Mouse (Mus musculus) naive thymus-derived CD4-positive, alpha-beta T cell, adult 5 months (primary cell): Measurements from ENCODE around the gene 4930486L24Rik. TPM values are rescaled to one million over a fixed set of nuclear protein-coding genes. Genes with fewer than 3 reads are reported as not detected.

Experiments
- polyA plus RNA-seq: library from polyadenylated mRNA; unstranded; fragments of 100-300 nt; shearing (Covaris generic); gene quantifications from one replicate; pipeline ENCODE4 v1.2.1, GENCODE M21; 2017

The 4930486L24Rik gene
- 2.3 TPM for polyA plus RNA-seq

GRCm38 (mm10) chr13:60864281-60864680 is at the start of gene 4930486L24Rik:
TSS of gene 4930486L24Rik (minus strand) at chr13:60864475.

GRCm38 (mm10) chr13:60904780-60905179 is 40.5 kb upstream of the 4930486L24Rik start, which contains the start of gene Tpbpb:
TSS of gene Tpbpb (minus strand) at chr13:60904880.

GRCm38 (mm10) chr13:60897328-60897727 is 33.1 kb upstream of the 4930486L24Rik start, which contains the start of gene Ctla2b:
TSS of gene Ctla2b (minus strand) at chr13:60897447.

GRCm38 (mm10) chr13:60896794-60897193 is 32.5 kb upstream of the 4930486L24Rik start, which contains the start of gene Gm49392:
TSS of gene Gm49392 (minus strand) at chr13:60896894.

GRCm38 (mm10) chr13:60802749-60803148 is 61.5 kb downstream of the 4930486L24Rik start, which contains the start of gene Ctsll3:
TSS of gene Ctsll3 (minus strand) at chr13:60802849.

Other genes with a start within 250 kb of the 4930486L24Rik start
- gene BC051665, start 78.1 kb downstream of the 4930486L24Rik start, polyA plus RNA-seq = not detected
- not detected for gene Ctsll3, start 61.6 kb downstream of the 4930486L24Rik start, polyA plus RNA-seq
- not detected for gene Gm49392, start 32.4 kb upstream of the 4930486L24Rik start, polyA plus RNA-seq
- 3.7 TPM for gene Ctla2b, start 33.0 kb upstream of the 4930486L24Rik start, polyA plus RNA-seq
- gene Tpbpb, start 40.4 kb upstream of the 4930486L24Rik start, polyA plus RNA-seq = not detected
- gene Gm49393, start 71.1 kb upstream of the 4930486L24Rik start, polyA plus RNA-seq = not detected
- gene Gm49391, start 72.1 kb upstream of the 4930486L24Rik start, polyA plus RNA-seq = not detected
- gene Ctla2a, start 72.2 kb upstream of the 4930486L24Rik start, polyA plus RNA-seq = 38.3 TPM
- not detected for gene Tpbpa, start 77.5 kb upstream of the 4930486L24Rik start, polyA plus RNA-seq
- gene Ctsj, start 141.5 kb upstream of the 4930486L24Rik start, polyA plus RNA-seq = not detected
- not detected for gene Ctsq, start 176.2 kb upstream of the 4930486L24Rik start, polyA plus RNA-seq